Mouse (Mus musculus) embryonic facial prominence, embryonic 13.5 days (tissue): ENCODE results near the gene Gm12830. TPM values are rescaled to one million over a fixed set of nuclear protein-coding genes. Genes with fewer than 3 reads are reported as not detected.

Experiments
- ATAC-seq: fragments of 200-750 bp; cut with Nextera tagmentation; 2 replicates; pipeline ENCODE4 v1.8.0; 2017; ENCODE audit warnings: low read depth; ENCODE audit not compliant: insufficient number of reproducible peaks, insufficient read depth, low FRiP score, low TSS enrichment
- H3K27ac ChIP-seq: fragments of 300-500 bp; sonication (generic); 2 replicates; pipeline ENCODE4 v1.5.1; 2015; ENCODE audit warnings: moderate library complexity, mild to moderate bottlenecking, inconsistent platforms
- H3K27me3 ChIP-seq: fragments of 300-500 bp; sonication (generic); 2 replicates; pipeline ENCODE4 v1.6.1; 2015; ENCODE audit warnings: mild to moderate bottlenecking, inconsistent platforms
- H3K36me3 ChIP-seq: fragments of 300-500 bp; sonication (generic); 2 replicates; pipeline ENCODE4 v1.6.1; 2015; ENCODE audit warnings: mild to moderate bottlenecking, inconsistent platforms
- H3K4me1 ChIP-seq: fragments of 300-500 bp; sonication (generic); 2 replicates; pipeline ENCODE4 v1.6.1; 2015; ENCODE audit warnings: inconsistent platforms
- H3K4me2 ChIP-seq: fragments of 300-500 bp; sonication (generic); 2 replicates; pipeline ENCODE4 v1.6.1; 2015; ENCODE audit warnings: moderate library complexity, mild to moderate bottlenecking, inconsistent platforms
- H3K4me3 ChIP-seq: fragments of 300-500 bp; sonication (generic); 2 replicates; pipeline ENCODE4 v1.5.1; 2015; ENCODE audit warnings: mild to moderate bottlenecking, inconsistent platforms
- H3K9ac ChIP-seq: fragments of 300-500 bp; sonication (generic); 2 replicates; pipeline ENCODE4 v1.6.1; 2015; ENCODE audit warnings: mild to moderate bottlenecking, inconsistent platforms
- H3K9me3 ChIP-seq: fragments of 300-500 bp; sonication (generic); 2 replicates; pipeline ENCODE4 v1.6.1; 2016; ENCODE audit warnings: inconsistent platforms
- WGBS: fragments of 180-500 bp; shearing (Covaris S2); methylation state at CpG from one replicate; pipeline ENCODE4 v1.1.7; 2015; ENCODE audit warnings: mixed read lengths; 5-methylcytosine and 5-hydroxymethylcytosine counted together
- polyA plus RNA-seq: library from polyadenylated mRNA; unstranded; fragments of >200 nt; fragmentation: Nextera tagmentation; extraction: Ambion mirVana; gene quantifications from 2 replicates; pipeline ENCODE4 v1.2.1, GENCODE M21; 2015

The Gm12830 gene
- polyA plus RNA-seq, 1 experiment from 2014 or later, result not detected

DNA sequence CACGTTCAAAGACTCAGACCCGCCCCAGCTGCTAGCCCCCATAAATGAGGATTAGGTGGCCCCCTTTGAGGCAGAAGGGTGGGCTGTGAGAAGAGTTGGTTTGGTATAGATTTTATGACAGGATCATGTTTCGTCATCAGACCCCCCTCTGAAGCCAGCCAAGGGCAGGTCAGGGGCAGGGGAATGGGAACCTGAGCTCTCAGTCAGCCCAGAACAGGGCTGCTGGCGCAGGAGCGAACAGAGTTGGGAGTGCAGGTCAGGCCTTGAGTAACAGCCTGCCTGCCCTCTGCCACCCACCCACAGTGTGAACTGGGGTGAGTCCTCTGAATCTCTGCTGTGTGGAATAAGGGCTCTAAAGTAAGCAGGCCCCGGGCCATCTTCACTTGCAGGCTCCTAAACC lies 25.2 kb downstream of the Gm12830 start:
- Histone ChIP-seq H3K4me2 (no peak overlapping the region), H3K4me3 (no peak overlapping the region), H3K36me3 (no peaks in the 10 kb centered on the region), H3K9me3 (no peaks in the 10 kb centered on the region), H3K27me3 (peaks cover 58% of the 10 kb centered on the region), H3K27ac (no peak overlapping the region), H3K4me1 (peaks cover 15% of the 10 kb centered on the region), H3K9ac (no peak overlapping the region)
- no peak for ATAC-seq
- 58% methylated on average over 6 of the region's 6 CpGs for WGBS

DNA sequence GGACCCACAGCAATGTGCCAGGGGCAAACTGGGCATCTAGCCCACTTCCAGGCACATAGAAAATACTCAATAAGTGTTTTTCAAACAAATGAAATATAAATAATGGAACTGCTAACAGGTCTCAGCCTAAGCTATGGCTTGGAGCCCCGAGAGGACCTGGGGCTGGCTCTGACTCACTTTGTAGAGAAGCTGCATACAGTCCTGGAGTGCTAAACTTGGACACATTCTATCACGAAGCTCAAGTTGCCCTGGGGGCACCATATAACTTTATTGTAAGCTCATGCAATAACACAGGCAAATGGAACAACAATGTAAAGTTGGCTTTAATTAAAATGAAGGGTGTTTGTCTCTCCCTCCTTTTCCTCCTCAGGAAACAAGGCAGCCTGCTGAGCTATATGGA lies 32.4 kb downstream of the Gm12830 start:
- H3K4me3 ChIP-seq, result no peak overlapping the region
- no peak for ATAC-seq
- no peaks in the 10 kb centered on the region for H3K4me1 ChIP-seq
- H3K27me3 ChIP-seq, result peaks cover 28% of the 10 kb centered on the region
- no peak overlapping the region for H3K27ac ChIP-seq
- no peaks in the 10 kb centered on the region for H3K9me3 ChIP-seq
- no peak overlapping the region for H3K9ac ChIP-seq
- H3K36me3 ChIP-seq, result no peaks in the 10 kb centered on the region
- WGBS, result 61% methylated on average over 2 of the region's 2 CpGs
- H3K4me2 ChIP-seq, result no peak overlapping the region

DNA sequence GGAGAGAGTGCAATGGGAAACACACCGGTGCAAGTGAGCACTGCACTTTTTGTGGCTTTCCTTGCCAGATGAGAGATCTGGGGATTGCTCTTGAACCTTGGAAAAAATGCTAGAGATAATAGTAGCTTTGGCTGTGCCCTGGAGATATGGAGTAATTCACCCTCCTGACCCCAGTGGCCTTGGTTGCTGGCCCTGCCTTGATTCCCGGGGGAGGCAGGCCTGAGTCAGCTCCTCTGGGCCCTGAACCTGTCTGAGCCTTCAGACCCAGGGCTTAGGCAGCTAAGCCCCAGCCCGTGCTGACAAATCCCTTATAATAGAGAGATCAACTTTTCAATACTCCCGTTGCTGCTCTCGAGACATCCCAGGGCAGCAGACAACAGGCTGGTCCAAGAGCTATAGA lies 36.9 kb downstream of the Gm12830 start:
- Histone ChIP-seq H3K36me3 (no peaks in the 10 kb centered on the region), H3K27me3 (peaks cover 32% of the 10 kb centered on the region)
- 32% methylated on average over 5 of the region's 5 CpGs for WGBS

DNA sequence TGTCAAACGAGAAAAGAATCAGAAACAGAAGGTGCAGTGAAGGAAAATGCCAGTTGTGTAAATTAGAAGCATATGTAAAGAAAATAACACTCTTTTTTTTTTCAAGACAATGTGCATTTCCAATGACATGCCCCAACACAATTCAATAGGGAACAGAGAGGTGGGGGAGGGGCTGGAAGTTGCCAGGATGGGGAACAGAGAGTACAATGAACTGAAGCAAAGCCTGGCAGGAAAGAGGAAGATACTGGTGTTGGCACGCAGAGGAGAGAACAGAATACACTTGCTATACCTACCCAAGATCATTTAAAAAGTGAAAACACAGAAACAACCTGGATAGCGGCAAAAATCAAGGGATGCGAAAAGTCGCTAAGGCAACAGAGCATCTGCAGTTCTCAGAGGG lies 41.6 kb downstream of the Gm12830 start:
- WGBS, result 67% methylated on average over 5 of the region's 5 CpGs
- no peak for ATAC-seq
- H3K36me3 ChIP-seq, result no peaks in the 10 kb centered on the region
- H3K27me3 ChIP-seq, result peaks cover 28% of the 10 kb centered on the region
- no peak overlapping the region for H3K27ac ChIP-seq
- H3K9ac ChIP-seq, result no peak overlapping the region
- no peaks in the 10 kb centered on the region for H3K9me3 ChIP-seq
- H3K4me1 ChIP-seq, result peaks cover 13% of the 10 kb centered on the region; the same call in 1 of the 2 replicates
- H3K4me3 ChIP-seq, result no peak overlapping the region
- no peak overlapping the region for H3K4me2 ChIP-seq

More for the DNA sequence above, 36.9 kb downstream of the Gm12830 start:
- Histone ChIP-seq H3K4me3 (no peak overlapping the region), H3K9me3 (no peaks in the 10 kb centered on the region), H3K27ac (no peak overlapping the region), H3K4me1 (no peaks in the 10 kb centered on the region), H3K4me2 (no peak overlapping the region), H3K9ac (no peak overlapping the region)
- ATAC-seq, result no peak

DNA sequence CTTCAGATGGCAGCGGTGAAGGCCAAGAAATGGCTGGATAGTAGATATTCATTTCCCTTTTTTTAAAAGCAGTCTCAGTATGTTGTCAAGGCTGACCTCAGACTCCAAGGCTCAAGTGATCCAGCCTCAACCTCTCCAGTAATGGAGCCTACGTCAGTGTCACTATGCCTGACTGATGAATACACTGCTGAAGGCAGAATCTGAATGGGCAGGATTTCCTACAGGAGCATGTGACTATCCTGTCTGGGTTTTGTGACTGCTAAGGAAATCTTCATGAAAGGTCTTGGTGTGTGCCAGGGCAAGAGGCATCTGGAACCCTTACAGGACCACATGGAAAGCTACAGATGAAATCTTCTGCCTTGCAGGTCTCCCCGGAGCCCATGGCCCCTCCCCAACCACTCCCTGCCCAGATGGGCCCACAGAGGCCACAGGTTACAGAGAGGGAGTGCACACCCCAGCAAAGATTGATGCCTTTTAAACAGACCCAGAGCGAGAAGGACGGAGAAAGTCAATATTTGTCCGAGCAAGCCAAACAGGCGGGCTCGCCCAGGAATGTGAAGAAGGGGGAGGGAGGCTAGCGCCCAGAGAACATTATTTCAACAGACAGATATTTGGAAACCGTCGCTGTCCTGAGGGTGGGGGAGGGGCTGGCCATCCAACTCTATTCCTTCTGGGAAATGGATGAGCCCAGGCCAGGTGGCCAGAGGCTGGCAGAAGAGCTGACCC lies 48.4 kb downstream of the Gm12830 start:
- Histone ChIP-seq H3K27me3 (peaks cover 28% of the 10 kb centered on the region; the same call in 1 of the 2 replicates), H3K36me3 (no peaks in the 10 kb centered on the region), H3K4me2 (no peak overlapping the region), H3K9ac (no peak overlapping the region), H3K4me1 (peaks cover 13% of the 10 kb centered on the region; the same call in 1 of the 2 replicates), H3K27ac (no peak overlapping the region), H3K9me3 (no peaks in the 10 kb centered on the region), H3K4me3 (no peak overlapping the region)
- no peak for ATAC-seq
- 57% methylated on average over 11 of the region's 11 CpGs for WGBS

DNA sequence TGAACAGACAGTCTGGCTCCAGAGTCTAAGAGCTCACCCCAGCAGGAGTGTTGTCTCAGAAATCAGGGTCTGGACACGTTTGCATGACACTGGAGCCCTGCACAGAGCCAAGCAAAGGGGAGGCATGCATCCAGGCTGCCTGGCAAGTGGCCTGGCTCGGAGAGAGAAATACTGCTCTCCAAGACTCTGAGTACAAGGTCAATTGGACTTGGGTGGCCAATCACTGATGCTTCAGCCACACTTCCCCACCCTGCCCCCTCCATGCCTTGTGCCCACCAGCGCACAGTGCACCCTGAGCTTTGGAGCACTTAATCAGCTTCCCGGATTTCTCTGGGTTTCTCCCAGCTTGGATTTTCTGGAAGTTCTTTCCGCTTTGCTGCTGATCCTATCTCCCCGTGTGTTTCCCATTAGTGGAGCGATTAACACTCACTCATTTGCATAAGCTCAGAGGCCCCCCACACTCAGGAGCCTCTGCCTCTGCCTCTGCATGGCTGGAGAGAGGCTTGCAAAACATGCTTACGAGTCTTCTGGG lies 55.0 kb downstream of the Gm12830 start:
- 12% methylated on average over 8 of the region's 8 CpGs for WGBS
- H3K27me3 ChIP-seq, result peaks cover 16% of the 10 kb centered on the region
- H3K9ac ChIP-seq, result no peak overlapping the region
- no peak overlapping the region for H3K4me2 ChIP-seq
- H3K9me3 ChIP-seq, result no peaks in the 10 kb centered on the region
- ATAC-seq, result no peak
- no peak overlapping the region for H3K27ac ChIP-seq
- H3K36me3 ChIP-seq, result no peaks in the 10 kb centered on the region
- H3K4me3 ChIP-seq, result no peak overlapping the region
- peaks cover 9% of the 10 kb centered on the region for H3K4me1 ChIP-seq

DNA sequence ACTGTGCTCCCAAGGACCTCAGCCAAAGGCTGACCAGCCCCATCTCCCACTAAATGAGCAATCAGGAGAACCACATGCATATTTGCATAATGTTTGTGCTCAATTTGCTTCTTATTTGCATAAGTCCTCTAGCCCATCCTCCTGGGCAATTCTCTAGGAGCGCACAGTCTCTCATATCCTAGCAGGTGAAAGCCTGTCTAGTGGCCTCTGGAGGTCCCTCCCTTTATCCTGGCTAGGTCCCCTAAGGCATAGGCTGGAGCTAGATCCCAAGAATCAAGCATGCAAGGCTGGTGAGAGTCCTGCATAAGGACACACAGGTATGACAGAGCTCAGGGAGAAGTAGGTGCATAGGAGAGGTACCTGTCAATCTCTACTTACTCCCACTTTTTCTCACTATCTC lies 60.7 kb downstream of the Gm12830 start:
- H3K27me3 ChIP-seq, result peaks cover 13% of the 10 kb centered on the region
- H3K4me2 ChIP-seq, result no peak overlapping the region
- H3K9me3 ChIP-seq, result no peaks in the 10 kb centered on the region
- H3K4me3 ChIP-seq, result no peak overlapping the region
- no peak for ATAC-seq
- no peaks in the 10 kb centered on the region for H3K36me3 ChIP-seq
- H3K4me1 ChIP-seq, result no peaks in the 10 kb centered on the region
- H3K27ac ChIP-seq, result no peak overlapping the region
- 90% methylated on average over 1 of the region's 1 CpGs for WGBS
- H3K9ac ChIP-seq, result no peak overlapping the region

DNA sequence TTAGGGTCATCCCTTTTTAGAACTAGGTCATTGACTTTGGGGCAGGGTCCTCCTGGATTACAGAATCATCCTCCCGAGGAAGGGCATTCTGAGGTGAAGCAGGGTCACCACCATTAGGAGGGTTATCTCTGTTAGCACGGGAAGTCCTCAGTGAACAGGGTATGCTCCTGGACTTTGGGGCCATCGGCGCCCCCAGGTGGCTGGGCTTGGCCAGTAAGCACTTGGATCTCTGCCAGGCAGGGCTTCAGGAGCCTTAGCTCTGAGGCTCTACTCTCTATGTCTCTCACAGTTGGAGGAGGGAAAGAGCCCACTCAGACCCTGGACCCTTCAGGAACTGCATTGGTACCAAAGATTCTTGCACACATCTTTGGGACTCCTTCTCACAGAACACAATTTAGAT lies 76.3 kb downstream of the Gm12830 start:
- H3K9me3 ChIP-seq, result no peaks in the 10 kb centered on the region; the same call in 1 of the 2 replicates
- H3K27ac ChIP-seq, result no peak overlapping the region
- H3K4me2 ChIP-seq, result no peak overlapping the region
- H3K4me1 ChIP-seq, result peaks cover 5% of the 10 kb centered on the region; the same call in 1 of the 2 replicates
- ATAC-seq, result no peak
- no peaks in the 10 kb centered on the region for H3K36me3 ChIP-seq
- peaks cover 80% of the 10 kb centered on the region for H3K27me3 ChIP-seq
- WGBS, result 5% methylated on average over 4 of the region's 4 CpGs
- H3K9ac ChIP-seq, result no peak overlapping the region
- no peak overlapping the region for H3K4me3 ChIP-seq

DNA sequence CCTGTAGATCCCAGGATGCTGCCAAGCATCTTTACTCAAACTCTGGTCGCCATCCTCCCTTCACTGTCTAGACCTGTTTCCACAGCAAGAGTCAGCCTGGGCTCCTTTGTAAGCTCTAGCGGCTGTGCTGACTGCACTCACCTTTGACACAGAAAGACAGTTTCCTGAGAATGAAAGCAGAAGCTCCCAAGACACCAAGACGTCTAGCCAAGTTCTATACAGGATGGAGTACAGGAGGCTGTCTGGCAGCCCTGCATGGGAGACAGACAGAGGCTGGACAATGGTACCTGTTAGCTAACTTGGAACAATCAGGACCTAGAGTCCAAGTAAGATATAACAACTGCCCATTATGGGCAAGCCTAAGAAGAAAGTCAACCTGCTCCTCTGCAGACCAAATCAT lies 78.4 kb downstream of the Gm12830 start:
- Histone ChIP-seq H3K4me3 (no peak overlapping the region), H3K4me2 (no peak overlapping the region), H3K36me3 (no peaks in the 10 kb centered on the region), H3K9ac (no peak overlapping the region), H3K9me3 (no peaks in the 10 kb centered on the region), H3K27me3 (peaks cover 97% of the 10 kb centered on the region), H3K4me1 (peaks cover 6% of the 10 kb centered on the region; the same call in 1 of the 2 replicates), H3K27ac (no peak overlapping the region)
- WGBS, result 7% methylated on average over 3 of the region's 3 CpGs
- ATAC-seq, result no peak

DNA sequence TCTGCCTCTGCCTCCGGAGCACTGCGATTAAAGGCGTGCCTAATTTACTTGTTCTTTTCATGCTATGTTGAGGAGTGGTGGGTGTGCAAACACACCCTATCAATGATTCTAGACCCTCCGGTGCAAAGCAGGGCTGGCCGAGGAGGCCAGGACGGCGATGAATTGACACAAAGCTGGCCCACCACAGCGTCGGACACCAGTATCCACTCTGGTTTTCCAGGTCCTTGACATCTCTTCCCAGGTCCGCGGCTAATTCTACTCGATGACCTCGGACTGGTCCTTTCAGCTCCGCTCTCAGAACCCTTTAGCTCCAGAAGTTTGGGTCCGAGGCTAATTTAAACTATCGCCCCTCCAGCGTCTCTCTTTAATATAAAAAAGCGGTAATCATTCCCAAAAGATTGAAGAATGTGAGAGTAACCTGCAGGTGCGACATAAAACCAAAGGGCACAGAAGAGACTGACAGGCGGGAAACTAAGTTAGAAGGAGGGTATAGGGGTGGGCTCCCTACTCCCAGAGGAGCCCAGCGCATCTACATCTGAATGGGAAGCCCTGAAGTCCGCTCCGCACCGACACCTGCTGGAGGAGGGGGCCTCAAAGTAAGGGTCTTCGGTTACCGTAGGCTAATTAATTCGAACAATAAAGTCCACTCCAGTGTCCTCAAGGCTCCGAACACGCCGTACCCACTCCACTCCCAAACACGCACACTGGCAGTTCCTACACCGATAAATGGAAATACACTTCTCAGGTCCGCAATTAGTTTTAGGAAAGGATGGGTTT lies 79.5 kb downstream of the Gm12830 start:
- 0 out of 2 replicates have a peak overlapping the region, but pooled peaks have one; percentile 32 for H3K9ac ChIP-seq
- H3K9me3 ChIP-seq, result no peaks in the 10 kb centered on the region
- 3% methylated on average over 33 of the region's 33 CpGs for WGBS
- H3K4me2 ChIP-seq, result peak overlapping the region; percentile 60
- peaks cover 6% of the 10 kb centered on the region; the same call in 1 of the 2 replicates for H3K4me1 ChIP-seq
- H3K4me3 ChIP-seq, result peak overlapping the region; percentile 37
- H3K27me3 ChIP-seq, result peaks cover 99% of the 10 kb centered on the region
- no peaks in the 10 kb centered on the region for H3K36me3 ChIP-seq
- no peak overlapping the region for H3K27ac ChIP-seq
- no peak for ATAC-seq

DNA sequence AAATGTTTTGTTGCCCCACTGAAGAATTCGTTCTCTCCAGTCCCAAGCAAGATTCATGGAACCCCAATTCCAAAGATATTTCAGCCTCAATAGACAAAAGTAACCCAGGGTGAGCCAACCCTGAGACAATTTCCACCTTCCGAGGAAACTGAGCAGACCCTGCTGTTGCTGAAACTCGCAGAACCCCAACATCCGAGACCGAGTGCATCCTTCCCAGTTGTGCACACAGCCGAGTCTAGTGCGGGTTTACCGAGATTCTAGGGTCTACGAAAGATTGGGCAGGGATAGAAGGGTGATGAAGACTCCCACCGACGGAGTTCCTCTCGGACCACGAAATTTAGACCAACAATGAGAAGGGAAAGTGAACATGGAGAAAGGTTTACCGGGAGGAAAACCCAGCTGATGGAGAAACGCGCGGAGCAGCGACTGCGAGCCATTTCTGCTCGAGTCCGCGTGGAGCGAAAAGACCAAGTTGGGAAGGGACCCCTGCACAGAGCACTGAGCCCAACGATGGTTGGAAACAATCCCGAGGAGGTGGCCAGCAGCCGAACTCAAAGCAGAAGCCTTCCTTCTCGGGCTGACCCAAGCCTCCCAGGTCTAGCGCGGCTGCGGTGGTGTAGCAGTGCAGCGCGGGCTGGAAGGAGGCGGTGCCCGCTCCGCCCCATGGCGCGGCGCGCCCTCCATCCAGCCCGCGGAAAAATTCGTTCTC lies 80.3 kb downstream of the Gm12830 start:
- Histone ChIP-seq H3K36me3 (no peaks in the 10 kb centered on the region), H3K9ac (peak overlapping the region; percentile 32; the same call in 1 of the 2 replicates), H3K9me3 (no peaks in the 10 kb centered on the region), H3K27me3 (peaks cover 100% of the 10 kb centered on the region), H3K4me2 (peak overlapping the region; percentile 60), H3K4me1 (peaks cover 6% of the 10 kb centered on the region; the same call in 1 of the 2 replicates), H3K4me3 (peak overlapping the region; percentile 37), H3K27ac (no peak overlapping the region)
- ATAC-seq, result peak; percentile 65
- WGBS, result under 1% methylated on average over 42 of the region's 42 CpGs
